Mouse (Mus musculus): ENCODE results near the gene Dab1. TPM values are rescaled to one million over a fixed set of nuclear protein-coding genes. Genes with fewer than 3 reads are reported as not detected.

The Dab1 gene
- polyA plus RNA-seq, 1 experiment from 2014 or later, result 1.3 TPM

- no peak overlapping the region for H3K4me2 ChIP-seq (ENCODE audit: low read depth, low read length)
- no peak for ATAC-seq (ENCODE audit: low read depth)
- 63% methylated on average over 1 of the region's 1 CpGs for WGBS (ENCODE audit: insufficient replicate concordance)
- no peaks in the 10 kb centered on the region for H3K4me1 ChIP-seq (ENCODE audit: control insufficient read depth, low read depth, low read length)
- no peak overlapping the region for H3K9ac ChIP-seq (ENCODE audit: low read depth, low read length)
- H3K36me3 ChIP-seq (ENCODE audit: control insufficient read depth, insufficient read depth), result no peaks in the 10 kb centered on the region
- H3K9me3 ChIP-seq (replicated peaks; ENCODE audit: control insufficient read depth, low read length), result no peaks in the 10 kb centered on the region
- H3K4me3 ChIP-seq (ENCODE audit: low read depth, low read length), result no peak overlapping the region
- H3K27me3 ChIP-seq (ENCODE audit: control insufficient read depth, insufficient read depth, low read depth, low read length), result no peaks in the 10 kb centered on the region
- H3K27ac ChIP-seq (ENCODE audit: low read length), result no peak overlapping the region
These were observed 929.1 kb downstream of the Dab1 start for GRCm38 (mm10) chr4:104548287-104548686.

- no peak for ATAC-seq (ENCODE audit: low read depth)
- H3K9me3 ChIP-seq (replicated peaks; ENCODE audit: control insufficient read depth, low read length), result no peaks in the 10 kb centered on the region
- no peak overlapping the region for H3K27ac ChIP-seq (ENCODE audit: low read length)
- no peaks in the 10 kb centered on the region for H3K4me1 ChIP-seq (ENCODE audit: control insufficient read depth, low read depth, low read length)
- no peak overlapping the region for H3K4me2 ChIP-seq (ENCODE audit: low read depth, low read length)
- no peaks in the 10 kb centered on the region for H3K36me3 ChIP-seq (ENCODE audit: control insufficient read depth, insufficient read depth)
- no peak overlapping the region for H3K9ac ChIP-seq (ENCODE audit: low read depth, low read length)
- 38% methylated on average over 4 of the region's 4 CpGs for WGBS (ENCODE audit: insufficient replicate concordance)
- no peak overlapping the region for H3K4me3 ChIP-seq (ENCODE audit: low read depth, low read length)
- H3K27me3 ChIP-seq (ENCODE audit: control insufficient read depth, insufficient read depth, low read depth, low read length), result no peaks in the 10 kb centered on the region
These were observed 931.5 kb downstream of the Dab1 start for GRCm38 (mm10) chr4:104550581-104551205.

- ATAC-seq (ENCODE audit: low read depth), result no peak
- no peak overlapping the region for H3K9ac ChIP-seq (ENCODE audit: low read depth, low read length)
- no peaks in the 10 kb centered on the region for H3K9me3 ChIP-seq (replicated peaks; ENCODE audit: control insufficient read depth, low read length)
- no peaks in the 10 kb centered on the region for H3K36me3 ChIP-seq (ENCODE audit: control insufficient read depth, insufficient read depth)
- H3K27me3 ChIP-seq (ENCODE audit: control insufficient read depth, insufficient read depth, low read depth, low read length), result no peaks in the 10 kb centered on the region
- H3K4me3 ChIP-seq (ENCODE audit: low read depth, low read length), result no peak overlapping the region
- 67% methylated on average over 17 of the region's 17 CpGs for WGBS (ENCODE audit: insufficient replicate concordance)
- H3K27ac ChIP-seq (ENCODE audit: low read length), result no peak overlapping the region
- H3K4me2 ChIP-seq (ENCODE audit: low read depth, low read length), result no peak overlapping the region
- no peaks in the 10 kb centered on the region for H3K4me1 ChIP-seq (ENCODE audit: control insufficient read depth, low read depth, low read length)
These were observed 932.4 kb downstream of the Dab1 start for GRCm38 (mm10) chr4:104551390-104552070.

GRCm38 (mm10) chr4:104555408-104555807 is 936.2 kb downstream of the Dab1 start:
- 48% methylated on average over 2 of the region's 2 CpGs for WGBS (ENCODE audit: insufficient replicate concordance)
- H3K4me2 ChIP-seq (ENCODE audit: low read depth, low read length), result no peak overlapping the region
- H3K27me3 ChIP-seq (ENCODE audit: control insufficient read depth, insufficient read depth, low read depth, low read length), result no peaks in the 10 kb centered on the region
- no peaks in the 10 kb centered on the region for H3K4me1 ChIP-seq (ENCODE audit: control insufficient read depth, low read depth, low read length)
- no peaks in the 10 kb centered on the region for H3K36me3 ChIP-seq (ENCODE audit: control insufficient read depth, insufficient read depth)
- no peak overlapping the region for H3K4me3 ChIP-seq (ENCODE audit: low read depth, low read length)
- no peak for ATAC-seq (ENCODE audit: low read depth)
- no peak overlapping the region for H3K27ac ChIP-seq (ENCODE audit: low read length)
- H3K9ac ChIP-seq (ENCODE audit: low read depth, low read length), result no peak overlapping the region
- H3K9me3 ChIP-seq (replicated peaks; ENCODE audit: control insufficient read depth, low read length), result no peaks in the 10 kb centered on the region

GRCm38 (mm10) chr4:104563512-104563911 is 944.4 kb downstream of the Dab1 start:
- H3K27ac ChIP-seq (ENCODE audit: low read length), result no peak overlapping the region
- no peaks in the 10 kb centered on the region for H3K36me3 ChIP-seq (ENCODE audit: control insufficient read depth, insufficient read depth)
- H3K9ac ChIP-seq (ENCODE audit: low read depth, low read length), result no peak overlapping the region
- no peak overlapping the region for H3K4me2 ChIP-seq (ENCODE audit: low read depth, low read length)
- 58% methylated on average over 5 of the region's 5 CpGs for WGBS (ENCODE audit: insufficient replicate concordance)
- no peaks in the 10 kb centered on the region for H3K9me3 ChIP-seq (replicated peaks; ENCODE audit: control insufficient read depth, low read length)
- no peak overlapping the region for H3K4me3 ChIP-seq (ENCODE audit: low read depth, low read length)
- H3K27me3 ChIP-seq (ENCODE audit: control insufficient read depth, insufficient read depth, low read depth, low read length), result no peaks in the 10 kb centered on the region
- no peaks in the 10 kb centered on the region for H3K4me1 ChIP-seq (ENCODE audit: control insufficient read depth, low read depth, low read length)
- no peak for ATAC-seq (ENCODE audit: low read depth)

- Histone ChIP-seq H3K9me3 (replicated peaks; ENCODE audit: control insufficient read depth, low read length) (no peaks in the 10 kb centered on the region; the same call in 1 of the 2 replicates), H3K4me1 (ENCODE audit: control insufficient read depth, low read depth, low read length) (no peaks in the 10 kb centered on the region), H3K36me3 (ENCODE audit: control insufficient read depth, insufficient read depth) (no peaks in the 10 kb centered on the region), H3K4me3 (ENCODE audit: low read depth, low read length) (no peak overlapping the region), H3K27me3 (ENCODE audit: control insufficient read depth, insufficient read depth, low read depth, low read length) (no peaks in the 10 kb centered on the region), H3K4me2 (ENCODE audit: low read depth, low read length) (no peak overlapping the region), H3K27ac (ENCODE audit: low read length) (no peak overlapping the region), H3K9ac (ENCODE audit: low read depth, low read length) (no peak overlapping the region)
- no peak; the same call in 1 of the 2 replicates for ATAC-seq (ENCODE audit: low read depth)
- WGBS (ENCODE audit: insufficient replicate concordance), result 36% methylated on average over 4 of the region's 4 CpGs
These were observed 951.4 kb downstream of the Dab1 start for GRCm38 (mm10) chr4:104570523-104570922.

GRCm38 (mm10) chr4:104572440-104572839 is 953.3 kb downstream of the Dab1 start:
- H3K27me3 ChIP-seq (ENCODE audit: control insufficient read depth, insufficient read depth, low read depth, low read length), result no peaks in the 10 kb centered on the region
- H3K4me3 ChIP-seq (ENCODE audit: low read depth, low read length), result no peak overlapping the region
- no peak overlapping the region for H3K4me2 ChIP-seq (ENCODE audit: low read depth, low read length)

GRCm38 (mm10) chr4:104573419-104573818 is 954.3 kb downstream of the Dab1 start:
- H3K4me2 ChIP-seq (ENCODE audit: low read depth, low read length), result no peak overlapping the region
- 65% methylated on average over 7 of the region's 7 CpGs for WGBS (ENCODE audit: insufficient replicate concordance)
- no peak for ATAC-seq (ENCODE audit: low read depth)
- H3K9ac ChIP-seq (ENCODE audit: low read depth, low read length), result no peak overlapping the region
- H3K27ac ChIP-seq (ENCODE audit: low read length), result no peak overlapping the region
- no peaks in the 10 kb centered on the region for H3K27me3 ChIP-seq (ENCODE audit: control insufficient read depth, insufficient read depth, low read depth, low read length)
- no peaks in the 10 kb centered on the region; the same call in 1 of the 2 replicates for H3K9me3 ChIP-seq (replicated peaks; ENCODE audit: control insufficient read depth, low read length)
- no peak overlapping the region for H3K4me3 ChIP-seq (ENCODE audit: low read depth, low read length)
- no peaks in the 10 kb centered on the region for H3K4me1 ChIP-seq (ENCODE audit: control insufficient read depth, low read depth, low read length)
- no peaks in the 10 kb centered on the region for H3K36me3 ChIP-seq (ENCODE audit: control insufficient read depth, insufficient read depth)

More at GRCm38 (mm10) chr4:104572440-104572839, 953.3 kb downstream of the Dab1 start:
- H3K27ac ChIP-seq (ENCODE audit: low read length), result no peak overlapping the region
- ATAC-seq (ENCODE audit: low read depth), result no peak
- H3K9ac ChIP-seq (ENCODE audit: low read depth, low read length), result no peak overlapping the region
- H3K9me3 ChIP-seq (replicated peaks; ENCODE audit: control insufficient read depth, low read length), result no peaks in the 10 kb centered on the region; the same call in 1 of the 2 replicates
- H3K36me3 ChIP-seq (ENCODE audit: control insufficient read depth, insufficient read depth), result no peaks in the 10 kb centered on the region
- WGBS (ENCODE audit: insufficient replicate concordance), result 67% methylated on average over 8 of the region's 8 CpGs
- H3K4me1 ChIP-seq (ENCODE audit: control insufficient read depth, low read depth, low read length), result no peaks in the 10 kb centered on the region

GRCm38 (mm10) chr4:104578370-104578769 is 959.2 kb downstream of the Dab1 start:
- WGBS (ENCODE audit: insufficient replicate concordance), result 24% methylated on average over 3 of the region's 3 CpGs
- Histone ChIP-seq H3K27me3 (ENCODE audit: control insufficient read depth, insufficient read depth, low read depth, low read length) (no peaks in the 10 kb centered on the region), H3K4me2 (ENCODE audit: low read depth, low read length) (no peak overlapping the region), H3K36me3 (ENCODE audit: control insufficient read depth, insufficient read depth) (no peaks in the 10 kb centered on the region), H3K9me3 (replicated peaks; ENCODE audit: control insufficient read depth, low read length) (no peaks in the 10 kb centered on the region), H3K4me1 (ENCODE audit: control insufficient read depth, low read depth, low read length) (no peaks in the 10 kb centered on the region), H3K4me3 (ENCODE audit: low read depth, low read length) (no peak overlapping the region), H3K27ac (ENCODE audit: low read length) (no peak overlapping the region), H3K9ac (ENCODE audit: low read depth, low read length) (no peak overlapping the region)
- ATAC-seq (ENCODE audit: low read depth), result 0 out of 2 replicates have a peak, but pooled peaks have one; percentile 30

All from liver, embryonic 16.5 days (tissue).